Mouse (Mus musculus) right cerebral cortex, adult 18-20 months (tissue): ENCODE measurements around the gene Cfap157.

Source experiments
- DNase-seq: peaks from one replicate; pipeline ENCODE4 v3.0.0; 2022; ENCODE audit warnings: mixed read lengths

Gene Cfap157

DNA sequence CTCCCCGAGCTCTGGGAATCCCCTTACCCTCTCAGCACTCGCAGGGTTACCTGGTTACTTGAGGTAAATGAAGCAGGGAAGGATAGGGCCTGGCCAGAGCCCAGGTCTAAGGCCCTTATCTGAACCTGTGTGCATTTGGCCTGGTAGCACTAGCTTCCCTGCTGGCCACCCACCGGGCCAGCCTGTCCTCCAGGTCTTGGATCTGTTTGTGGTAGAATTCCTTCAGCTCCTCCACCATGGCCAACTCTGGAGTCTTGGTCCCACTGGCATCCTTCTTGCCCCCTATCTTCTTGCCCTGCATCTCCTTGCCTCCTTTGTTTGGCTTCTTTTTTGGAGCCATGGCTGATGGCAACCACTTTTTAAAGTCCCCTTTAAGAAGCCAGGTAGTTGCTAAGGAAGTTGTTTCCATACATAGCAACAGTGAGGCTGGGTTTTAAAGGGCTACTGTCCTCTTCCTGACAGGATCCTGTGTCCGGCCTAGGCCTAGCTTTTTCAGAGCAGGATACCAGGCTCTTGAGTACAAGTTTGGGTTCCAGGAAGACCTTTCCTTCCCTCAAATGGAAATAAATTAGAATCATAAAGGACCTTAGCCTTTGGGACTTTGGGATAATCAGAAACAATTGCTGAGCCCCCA, at the start of gene Cfap157:
TSS of gene Cfap157 (minus strand) at position 381 of the 634 bp plus-strand sequence.
- DNase-seq, result no peak

DNA sequence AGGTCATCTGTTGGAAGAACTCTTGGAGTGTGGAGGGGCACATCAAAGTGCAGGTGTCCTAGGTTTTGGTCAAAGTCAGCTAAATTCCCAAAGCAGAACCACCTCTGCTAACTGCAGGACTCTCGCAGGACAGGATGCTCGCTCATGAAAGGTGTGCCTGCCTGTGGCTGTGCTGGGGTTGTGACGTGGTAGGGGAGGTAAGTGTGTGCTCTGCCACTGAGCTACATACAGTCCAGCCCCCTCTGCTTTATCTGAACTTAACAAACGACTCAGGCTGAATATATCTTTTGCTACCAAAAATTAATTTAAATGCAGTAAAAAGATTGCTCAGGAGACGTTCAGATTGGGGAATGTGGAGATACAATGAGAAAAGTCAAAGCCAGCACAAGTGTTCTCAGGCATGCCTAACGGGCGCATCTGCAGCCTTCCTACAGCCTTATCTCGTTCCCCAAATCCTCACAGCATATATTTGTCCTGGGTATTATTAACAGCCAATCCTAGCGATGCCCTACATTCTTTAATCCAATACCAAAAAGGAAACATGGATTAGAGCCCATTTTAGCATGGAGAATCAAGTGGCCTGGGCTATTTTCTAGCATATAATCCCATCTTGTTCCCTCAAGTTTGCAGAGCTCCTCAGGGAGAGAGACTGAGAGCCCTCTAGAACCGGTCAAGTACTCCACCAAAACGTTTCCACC, 44.9 kb upstream of the Cfap157 start:
- no peak for DNase-seq

DNA sequence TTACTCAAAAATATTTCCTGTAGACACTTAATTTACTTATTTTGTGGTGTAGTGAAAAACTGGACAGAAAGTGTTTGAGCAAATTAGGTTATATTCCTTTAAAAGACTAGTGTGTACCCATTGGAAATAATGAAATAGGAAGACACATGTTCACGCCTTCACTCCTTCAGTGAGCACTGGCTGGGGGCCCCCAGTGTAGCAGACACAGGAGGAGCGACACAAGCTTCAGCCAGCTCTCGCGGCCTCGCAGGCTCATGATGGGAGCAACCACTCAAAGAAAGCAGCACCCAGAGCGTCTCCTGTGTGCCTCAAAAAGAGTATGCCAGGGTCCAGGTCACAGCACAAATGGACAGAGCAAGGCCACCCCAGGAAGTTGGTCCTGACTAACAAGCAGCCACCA, 41.6 kb upstream of the Cfap157 start:
- DNase-seq, result no peak

DNA sequence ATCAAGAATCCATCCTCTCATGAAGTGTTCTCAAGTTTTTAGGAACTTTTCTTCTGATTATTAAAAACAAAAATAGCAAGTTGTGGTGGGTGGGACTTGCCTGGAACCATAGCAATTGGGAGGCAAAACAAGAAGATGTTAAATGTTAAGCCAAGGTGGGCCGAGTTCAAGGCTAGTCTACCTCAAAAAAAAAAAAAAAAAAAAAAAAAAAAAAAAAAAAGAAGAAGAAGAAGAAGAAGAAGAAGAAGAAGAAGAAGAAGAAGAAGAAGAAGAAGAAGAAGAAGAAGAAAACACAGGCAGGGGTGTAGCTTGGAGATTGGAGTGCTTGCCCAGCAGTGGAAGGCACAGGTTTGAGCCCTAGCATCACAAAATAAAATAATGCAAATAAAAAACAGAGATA, 40.5 kb upstream of the Cfap157 start:
- no peak for DNase-seq

DNA sequence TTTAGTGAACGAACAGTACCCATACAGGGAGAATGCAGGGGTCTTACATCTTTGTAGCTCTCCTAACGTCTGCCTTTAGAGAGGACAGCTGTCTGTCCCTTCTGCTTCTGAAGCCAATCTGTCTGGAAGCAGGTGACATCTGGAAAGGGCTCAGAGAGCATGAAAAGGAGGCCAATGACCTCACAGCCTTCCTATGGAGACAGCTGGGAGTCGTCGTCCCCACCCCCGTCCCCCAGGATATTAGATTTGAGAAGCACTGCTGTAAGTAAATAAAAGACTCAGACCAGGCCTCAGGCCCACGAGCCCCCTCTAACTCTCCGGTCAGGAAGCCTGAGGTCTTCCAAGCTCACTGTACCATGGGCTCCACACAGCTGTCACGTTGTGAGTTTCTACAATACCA, 40.0 kb upstream of the Cfap157 start:
- no peak for DNase-seq

- no peak for DNase-seq
These were observed 39.4 kb upstream of the Cfap157 start for GRCm38 (mm10) chr2:32823579-32824154.

DNA sequence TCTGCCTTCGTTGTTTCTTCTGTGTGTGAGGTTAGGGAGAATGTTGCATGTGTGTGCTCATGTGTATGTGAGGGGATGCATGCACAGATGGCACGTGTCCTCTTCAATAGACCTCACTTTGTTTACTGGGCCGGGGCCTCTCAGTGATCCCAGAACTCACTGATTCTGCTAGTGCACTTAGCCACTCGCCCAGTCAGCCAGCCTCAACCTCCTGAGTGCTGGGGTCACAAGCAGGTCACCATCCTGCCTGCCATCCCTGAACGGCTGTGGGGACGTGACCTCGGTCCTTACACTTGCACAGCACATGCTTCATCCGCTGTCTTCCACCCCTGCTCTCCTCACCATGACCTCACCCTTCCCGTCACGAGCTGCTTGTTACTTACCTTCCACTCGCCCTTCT, 38.9 kb upstream of the Cfap157 start:
- no peak for DNase-seq

DNA sequence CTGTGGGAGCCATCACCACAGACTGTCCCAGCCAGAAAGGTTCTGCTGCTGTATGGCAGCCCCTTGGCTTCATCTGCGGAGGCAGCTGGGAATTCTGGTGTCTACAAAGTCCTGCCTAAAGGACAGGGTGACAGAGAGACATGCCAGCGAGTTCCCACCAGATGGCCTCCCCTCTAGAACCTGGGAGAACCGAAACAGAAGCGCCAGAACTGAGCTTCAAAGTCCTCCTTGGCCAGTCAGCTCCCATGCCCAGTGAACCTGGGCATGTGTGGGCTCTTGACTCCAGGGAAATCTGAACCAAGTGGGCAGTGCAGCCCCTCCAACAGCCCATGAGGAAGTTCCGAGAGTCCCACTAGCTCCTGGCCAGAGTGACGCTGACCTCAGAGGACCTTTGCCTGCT, 38.4 kb upstream of the Cfap157 start:
- no peak for DNase-seq

DNA sequence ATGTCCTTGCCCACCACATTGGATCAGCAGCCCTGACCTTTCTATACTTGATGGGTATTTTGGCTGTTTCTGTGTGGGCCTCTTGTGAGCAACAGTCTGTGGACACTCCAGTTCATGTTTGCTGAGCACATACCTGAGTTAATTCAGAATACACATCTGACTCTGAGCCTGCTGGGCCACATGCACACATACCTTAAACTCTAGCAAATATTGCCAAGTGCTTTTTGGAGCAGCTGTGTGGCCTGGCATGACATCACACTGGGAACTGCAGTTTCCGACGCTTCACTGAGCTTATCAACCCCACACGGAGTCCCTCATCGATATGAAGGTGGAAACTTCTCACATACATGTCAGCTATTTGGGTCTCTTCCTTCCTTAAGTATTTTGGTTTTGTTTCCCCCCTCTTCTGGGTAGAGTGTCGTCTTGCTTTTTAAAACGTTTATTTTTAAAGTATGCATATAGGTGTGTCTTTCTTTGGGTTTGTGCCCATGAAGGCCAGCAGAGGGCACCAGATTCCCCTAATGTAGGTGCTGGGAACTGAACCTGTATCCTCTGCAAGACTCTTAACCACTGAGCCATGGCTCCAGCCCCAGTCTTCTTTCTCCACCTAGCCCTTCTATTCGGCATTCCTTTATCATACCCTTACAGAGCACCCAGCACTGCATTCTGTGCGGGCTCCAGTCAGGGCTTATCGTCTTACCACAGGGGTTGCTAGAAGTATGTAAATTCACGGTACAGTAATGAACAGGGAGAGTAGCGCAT, 37.0 kb upstream of the Cfap157 start:
- no peak for DNase-seq

DNA sequence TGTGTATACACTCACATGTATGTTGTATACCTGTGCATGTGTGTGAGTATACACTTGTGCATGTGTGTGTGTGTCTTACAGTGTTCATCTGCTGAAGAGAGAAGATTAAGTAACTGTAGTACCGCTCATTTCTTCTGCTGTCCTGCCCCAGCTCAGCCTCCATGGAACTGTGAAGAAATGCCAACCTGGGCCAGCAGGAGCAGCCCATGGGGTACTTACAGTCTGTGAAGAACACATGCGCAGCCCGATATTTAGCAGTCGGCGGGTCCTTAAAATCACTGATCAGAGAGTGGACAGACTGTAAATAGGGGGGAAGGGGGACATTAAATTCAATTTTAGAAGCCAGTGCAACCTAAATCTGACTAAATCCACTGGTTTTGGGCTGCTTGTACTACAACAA, 34.0 kb upstream of the Cfap157 start:
- no peak for DNase-seq

DNA sequence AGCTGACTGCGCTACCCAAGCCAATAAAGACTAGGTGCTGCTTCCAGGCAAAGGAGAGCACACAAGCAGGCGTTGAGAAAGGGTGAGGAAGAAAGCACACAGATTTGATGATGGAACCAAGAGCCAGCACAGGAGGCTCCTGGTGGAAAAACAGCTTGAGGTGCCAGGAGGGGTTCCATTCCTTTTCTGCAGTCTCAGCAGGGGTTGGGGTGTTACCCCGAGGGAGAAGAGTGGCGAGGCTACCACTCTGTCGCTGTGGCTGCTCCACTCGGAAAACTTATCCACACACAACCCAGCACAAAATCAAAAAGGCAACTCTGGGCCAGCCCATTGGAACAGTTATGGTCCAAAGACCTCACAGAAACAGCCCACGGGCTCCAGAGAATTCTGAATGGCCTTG, 33.4 kb upstream of the Cfap157 start:
- DNase-seq, result no peak

DNA sequence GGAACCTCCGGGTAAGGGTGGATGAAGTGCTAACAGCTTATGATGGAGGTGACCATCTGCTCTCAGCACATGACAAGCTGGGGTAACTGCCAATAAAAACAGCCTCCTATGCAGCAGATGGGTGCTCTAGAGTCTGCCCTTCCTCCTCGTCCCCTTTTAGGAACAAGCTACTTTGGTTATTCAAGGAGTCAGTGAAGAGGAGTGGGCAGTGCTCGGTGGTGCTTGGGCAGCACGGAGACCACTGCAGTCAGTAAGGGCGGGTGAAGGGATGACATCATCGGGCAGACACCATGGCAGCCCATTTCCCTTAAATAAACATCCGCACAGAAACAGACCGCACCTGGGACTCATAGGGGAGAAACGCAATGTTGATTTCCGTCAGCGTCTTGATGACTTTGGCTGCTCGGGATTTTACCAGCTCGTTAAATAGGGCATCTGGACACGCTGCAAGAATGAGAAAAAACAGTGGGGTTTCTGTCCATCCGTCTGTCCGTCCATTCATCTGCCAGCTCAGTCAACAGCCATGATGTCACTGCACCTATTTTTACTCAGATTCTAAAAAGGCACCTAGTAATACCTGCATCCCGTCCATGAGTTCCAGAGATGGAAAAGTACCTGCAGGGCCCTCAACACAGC, 32.8 kb upstream of the Cfap157 start:
- DNase-seq, result peak; percentile 83

GRCm38 (mm10) chr2:32816497-32816896, 32.3 kb upstream of the Cfap157 start:
- DNase-seq, result no peak

- DNase-seq, result no peak
These were observed 27.7 kb upstream of the Cfap157 start for GRCm38 (mm10) chr2:32811959-32812358.

DNA sequence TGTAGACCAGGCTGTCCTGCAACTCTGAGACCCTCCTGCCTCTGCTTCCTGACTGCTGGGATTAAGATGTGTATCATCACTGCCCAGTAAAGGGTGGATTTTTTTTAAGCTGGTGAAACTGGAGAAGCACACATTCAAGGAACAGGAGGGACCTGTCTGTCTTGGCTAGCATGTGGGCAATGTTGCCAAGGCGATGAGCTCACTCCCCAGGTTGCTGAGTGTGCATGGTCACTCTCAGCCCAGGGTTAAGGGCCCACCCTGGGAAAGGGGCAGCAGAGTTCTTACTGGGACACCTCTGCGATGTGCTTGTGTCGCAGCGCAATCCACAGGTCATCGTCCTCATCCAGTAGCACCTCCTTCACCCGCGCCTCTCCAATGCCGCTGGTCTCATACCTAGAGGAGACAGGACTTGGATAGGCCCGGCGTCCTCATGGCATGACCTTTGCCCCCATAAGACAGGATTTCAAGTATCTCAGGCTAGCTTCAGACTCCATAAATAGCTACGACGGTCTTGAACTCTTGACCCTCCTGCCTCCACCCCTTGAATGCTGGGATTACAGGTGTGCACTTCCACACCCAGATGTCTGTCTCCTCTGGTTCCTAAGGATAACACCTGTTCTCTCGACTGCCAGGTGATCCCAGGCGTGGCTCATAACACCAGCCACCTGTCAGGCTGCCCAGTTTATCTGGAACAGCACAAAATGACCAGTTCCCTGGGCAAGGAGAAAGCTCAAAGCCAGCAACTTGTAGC, 24.8 kb upstream of the Cfap157 start:
- no peak for DNase-seq

- peak; percentile 27 for DNase-seq
These were observed 14.2 kb upstream of the Cfap157 start for GRCm38 (mm10) chr2:32798251-32798962.

DNA sequence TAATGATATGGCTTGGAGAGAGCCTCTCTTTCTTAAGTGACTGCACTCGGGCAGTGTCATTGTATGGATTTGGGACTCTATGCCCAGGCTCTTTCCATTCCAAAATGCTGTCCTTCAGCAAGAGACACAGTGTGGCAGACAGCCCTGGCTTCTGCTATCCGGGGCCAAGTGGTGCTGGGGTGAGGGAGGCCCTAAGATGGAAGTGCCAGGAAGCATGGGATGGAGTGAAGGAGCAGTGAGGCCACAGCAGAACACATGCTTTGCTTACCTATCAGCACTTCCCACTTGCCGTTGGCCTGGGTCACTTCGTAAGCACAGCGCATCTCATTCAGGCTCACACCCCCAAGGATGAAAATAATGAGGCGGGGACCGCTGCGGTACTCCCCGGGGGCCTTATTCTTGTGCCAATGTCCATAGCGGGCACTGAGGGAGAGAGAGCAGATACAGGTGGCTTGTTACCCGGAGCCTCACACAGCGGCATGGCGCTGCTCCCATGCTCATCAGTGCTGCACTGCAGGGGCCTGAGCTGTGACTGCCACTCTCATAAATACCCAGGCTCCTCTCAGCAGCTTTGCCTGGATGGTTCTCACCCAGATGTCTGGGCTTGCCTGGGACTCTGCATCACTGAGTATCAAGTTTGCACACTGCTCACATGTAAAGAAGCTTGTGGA, 11.7 kb upstream of the Cfap157 start:
- no peak for DNase-seq

DNA sequence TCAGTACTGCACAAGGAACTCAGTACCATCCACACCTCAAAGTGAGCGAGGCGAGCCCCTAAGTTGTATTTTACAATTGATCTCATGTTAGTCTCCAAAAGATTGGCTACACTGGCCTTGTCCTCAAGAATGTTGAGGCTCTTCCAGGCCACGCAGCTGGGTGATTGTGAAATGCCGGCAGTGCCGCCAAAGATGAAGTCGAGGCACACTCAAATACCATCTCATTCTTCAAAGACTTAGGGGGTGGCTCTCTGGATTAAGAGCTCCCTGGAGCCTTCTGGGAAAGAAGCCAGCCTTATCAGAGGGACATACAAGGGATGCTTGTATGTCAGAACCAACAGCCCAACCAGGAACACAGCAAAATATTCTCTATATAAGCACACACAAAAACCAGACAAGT, 7.1 kb upstream of the Cfap157 start:
- no peak for DNase-seq

- no peak for DNase-seq
These were observed 4.4 kb upstream of the Cfap157 start for GRCm38 (mm10) chr2:32788581-32788980.

- no peak for DNase-seq
These were observed 2.9 kb upstream of the Cfap157 start for GRCm38 (mm10) chr2:32787176-32787575.

- DNase-seq, result no peak
These were observed 2.5 kb downstream of the Cfap157 start for GRCm38 (mm10) chr2:32781710-32782109.
